Mouse (Mus musculus) bone marrow, adult 2 months (tissue): ENCODE data around the gene Asb1.

ENCODE experiments used
- CTCF ChIP-seq: fragments of 200-500 bp; IDR thresholded peaks from 2 replicates; pipeline ENCODE4 v1.5.1; 2011; ENCODE audit warnings: low read length, control low read depth; ENCODE audit not compliant: control insufficient read depth, insufficient read depth
- POLR2A ChIP-seq: fragments of 200-500 bp; IDR thresholded peaks from 2 replicates; pipeline ENCODE4 v1.6.1; 2011; ENCODE audit warnings: low read depth, mild to moderate bottlenecking, control low read depth, low read length, borderline replicate concordance; ENCODE audit not compliant: control insufficient read depth

DNA sequence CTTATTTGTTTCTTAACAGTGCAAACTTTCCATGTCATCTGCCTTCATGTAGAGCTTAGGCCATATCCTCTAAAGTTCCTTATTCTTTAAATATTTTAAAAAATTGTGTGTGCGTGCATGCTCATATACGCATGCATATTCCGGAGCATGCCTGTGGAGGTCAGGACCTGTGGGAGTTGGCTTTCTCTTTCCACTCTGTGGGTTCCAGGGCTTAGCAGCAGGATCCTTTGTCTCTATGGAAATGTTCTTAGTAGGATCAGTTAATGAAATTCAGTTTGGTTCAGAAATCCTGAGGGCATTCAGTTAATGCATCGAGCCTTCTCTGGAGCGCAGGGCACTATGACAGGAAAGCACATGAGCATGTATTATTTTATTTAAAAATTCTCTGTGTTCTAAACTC lies 7.2 kb downstream of the Asb1 start:
- TF ChIP-seq CTCF (no peak), POLR2A (no peak)
